Comparison of ENCODE assay signal across 10 mouse cellular contexts in genomic region chr7:142488053-142488452, GRCm38 (mm10). TPM values are rescaled to one million over a fixed set of nuclear protein-coding genes. Genes with fewer than 3 reads are reported as not detected.
A peak's percentile ranks its signal among the peaks of the same experiment; 100 is the strongest.
DNase-seq lines count a peak whose midpoint lies in the region; ATAC-seq lines count a peak whose summit lies in the region.
"Had no signal": no experiment of that assay in that cellular context is flagged by ENCODE, and none has a peak within 500 bp of the region (broad histone marks: within the 10 kb centered on the region; RNA-seq: fewer than 3 reads in every experiment).

No protein-coding gene starts in this region.

- no peak for ATAC-seq in hindbrain, embryonic 16.5 days
- peak; percentile 37 for ATAC-seq in CD4-positive, CD25-positive, alpha-beta regulatory T cell, adult 4 months
- ATAC-seq in limb, embryonic 13.5 days (ENCODE audit: low FRiP score, low read depth): no peak
- no peak for ATAC-seq in cerebellum, adult (ENCODE audit: insufficient number of reproducible peaks, low FRiP score, low TSS enrichment)

- peaks cover 14% of the 10 kb centered on the region; the same call in 1 of the 2 replicates for H3K27me3 ChIP-seq in hindbrain, embryonic 10.5 days (ENCODE audit: insufficient read depth, poor library complexity, severe bottlenecking)
- no peaks in the 10 kb centered on the region for H3K27me3 ChIP-seq in hindbrain, embryonic 16.5 days (replicated peaks; ENCODE audit: control insufficient read depth, insufficient read depth, low read length)
- no peaks in the 10 kb centered on the region for H3K27me3 ChIP-seq in embryonic facial prominence, embryonic 10.5 days (replicated peaks; ENCODE audit: low read depth, poor library complexity, severe bottlenecking)
- no peaks in the 10 kb centered on the region for H3K27me3 ChIP-seq in limb, embryonic 13.5 days
- H3K27me3 ChIP-seq: liver, embryonic 15.5 days had no signal

- 74% methylated on average over 3 of the region's 3 CpGs for WGBS in hindbrain, embryonic 10.5 days
- 89% methylated on average over 3 of the region's 3 CpGs for WGBS in hindbrain, embryonic 16.5 days
- 77% methylated on average over 3 of the region's 3 CpGs for whole genome bisulfite sequencing in embryonic facial prominence, embryonic 10.5 days
- WGBS in limb, embryonic 13.5 days: 80% methylated on average over 3 of the region's 3 CpGs

- peaks cover 39% of the 10 kb centered on the region for H3K4me1 ChIP-seq in hindbrain, embryonic 10.5 days (replicated peaks)
- H3K4me1 ChIP-seq in hindbrain, embryonic 16.5 days (ENCODE audit: control insufficient read depth, insufficient read depth, low read depth, low read length): peaks cover 8% of the 10 kb centered on the region
- peaks cover 58% of the 10 kb centered on the region for H3K4me1 ChIP-seq in embryonic facial prominence, embryonic 10.5 days
- H3K4me1 ChIP-seq in limb, embryonic 13.5 days: peaks cover 62% of the 10 kb centered on the region
- H3K4me1 ChIP-seq: liver, embryonic 15.5 days had no signal

- peaks cover 12% of the 10 kb centered on the region; the same call in 1 of the 2 replicates for H3K36me3 ChIP-seq in hindbrain, embryonic 10.5 days
- no peaks in the 10 kb centered on the region for H3K36me3 ChIP-seq in hindbrain, embryonic 16.5 days (ENCODE audit: control insufficient read depth, insufficient read depth, low read length)
- H3K36me3 ChIP-seq in embryonic facial prominence, embryonic 10.5 days (replicated peaks): peaks cover 40% of the 10 kb centered on the region
- peaks cover 46% of the 10 kb centered on the region for H3K36me3 ChIP-seq in limb, embryonic 13.5 days
- H3K36me3 ChIP-seq: liver, embryonic 15.5 days had no signal

- no peak overlapping the region for H3K4me3 ChIP-seq in hindbrain, embryonic 10.5 days
- H3K4me3 ChIP-seq in hindbrain, embryonic 16.5 days (ENCODE audit: low read length): no peak overlapping the region
- H3K4me3 ChIP-seq in embryonic facial prominence, embryonic 10.5 days: no peak overlapping the region
- H3K4me3 ChIP-seq in limb, embryonic 13.5 days: no peak overlapping the region
- H3K4me3 ChIP-seq: liver, embryonic 15.5 days had no signal

- no peak overlapping the region for H3K9ac ChIP-seq in hindbrain, embryonic 16.5 days (ENCODE audit: low read depth, low read length)
- H3K9ac ChIP-seq in limb, embryonic 13.5 days: no peak overlapping the region
- H3K9ac ChIP-seq: liver, embryonic 15.5 days had no signal

- no peak overlapping the region for H3K4me2 ChIP-seq in hindbrain, embryonic 16.5 days (ENCODE audit: low read length)
- no peak overlapping the region; the same call in 1 of the 2 replicates for H3K4me2 ChIP-seq in limb, embryonic 13.5 days (replicated peaks)
- H3K4me2 ChIP-seq: liver, embryonic 15.5 days had no signal

- no peaks in the 10 kb centered on the region for H3K9me3 ChIP-seq in hindbrain, embryonic 10.5 days
- H3K9me3 ChIP-seq in hindbrain, embryonic 16.5 days (ENCODE audit: control insufficient read depth, low read length): no peaks in the 10 kb centered on the region
- no peaks in the 10 kb centered on the region for H3K9me3 ChIP-seq in embryonic facial prominence, embryonic 10.5 days
- no peaks in the 10 kb centered on the region for H3K9me3 ChIP-seq in limb, embryonic 13.5 days
- H3K9me3 ChIP-seq: liver, embryonic 15.5 days had no signal

- peak overlapping the region; percentile 84 for H3K27ac ChIP-seq in hindbrain, embryonic 10.5 days
- no peak overlapping the region for H3K27ac ChIP-seq in hindbrain, embryonic 16.5 days (ENCODE audit: low read depth, low read length)
- peak overlapping the region; percentile 98 for H3K27ac ChIP-seq in embryonic facial prominence, embryonic 10.5 days (replicated peaks)
- peak overlapping the region; percentile 99 for H3K27ac ChIP-seq in limb, embryonic 13.5 days
- H3K27ac ChIP-seq: liver, embryonic 15.5 days had no signal

- no peak for DNase-seq in hindbrain, embryonic 10.5 days (ENCODE audit: low spot score)
- DNase-seq in embryonic facial prominence, embryonic 10.5 days (ENCODE audit: low spot score): no peak
- no peak for DNase-seq in MN1 (ENCODE audit: low spot score)

RNA-seq across cellular contexts. Expression of gene Tnnt3, which starts 10.6 kb away (rescaled TPM):
- polyA plus RNA-seq in hindbrain, embryonic 10.5 days (2016; fragmentation: Nextera tagmentation; extraction: Ambion mirVana): 1.1 and 3.0 TPM in 2 replicates
- 3.1 and 25.7 TPM in 2 replicates for polyA plus RNA-seq in hindbrain, embryonic 16.5 days (2015; fragmentation: Nextera tagmentation; extraction: Ambion mirVana)
- polyA plus RNA-seq in CD4-positive, CD25-positive, alpha-beta regulatory T cell, adult 4 months (2017; shearing (Covaris generic)): 1 to 10 TPM; 2.5 to 5.7 TPM
- polyA plus RNA-seq in embryonic facial prominence, embryonic 10.5 days (2016; fragmentation: Nextera tagmentation; extraction: Ambion mirVana): 1.4 and 1.6 TPM in 2 replicates
- polyA plus RNA-seq in limb, embryonic 13.5 days (2015; fragmentation: Nextera tagmentation; extraction: Ambion mirVana): 60.9 and 62.3 TPM in 2 replicates
- polyA plus RNA-seq: small intestine, adult 2 months had no signal

RNA-seq across cellular contexts. Expression of gene Lsp1, which starts 27.4 kb away (rescaled TPM):
- polyA plus RNA-seq in hindbrain, embryonic 10.5 days (2016; fragmentation: Nextera tagmentation; extraction: Ambion mirVana): 17.9 and 19.4 TPM in 2 replicates
- 5.5 and 6.0 TPM in 2 replicates for polyA plus RNA-seq in hindbrain, embryonic 16.5 days (2015; fragmentation: Nextera tagmentation; extraction: Ambion mirVana)
- polyA plus RNA-seq in CD4-positive, CD25-positive, alpha-beta regulatory T cell, adult 4 months (2017; shearing (Covaris generic)): 1,000 to 10,000 TPM; 1,098 to 1,582 TPM
- 20.9 and 21.4 TPM in 2 replicates for polyA plus RNA-seq in embryonic facial prominence, embryonic 10.5 days (2016; fragmentation: Nextera tagmentation; extraction: Ambion mirVana)
- polyA plus RNA-seq in limb, embryonic 13.5 days (2015; fragmentation: Nextera tagmentation; extraction: Ambion mirVana): 46.3 and 49.8 TPM in 2 replicates

RNA-seq across cellular contexts. Expression of gene Mrpl23, which starts 44.4 kb away (rescaled TPM):
- 17.7 and 19.7 TPM in 2 replicates for polyA plus RNA-seq in hindbrain, embryonic 10.5 days (2016; fragmentation: Nextera tagmentation; extraction: Ambion mirVana)
- polyA plus RNA-seq in hindbrain, embryonic 16.5 days (2015; fragmentation: Nextera tagmentation; extraction: Ambion mirVana): 22.3 and 26.2 TPM in 2 replicates
- 1 to 10 TPM; 2.6 to 3.0 TPM for polyA plus RNA-seq in CD4-positive, CD25-positive, alpha-beta regulatory T cell, adult 4 months (2017; shearing (Covaris generic))
- 18.1 and 22.4 TPM in 2 replicates for polyA plus RNA-seq in embryonic facial prominence, embryonic 10.5 days (2016; fragmentation: Nextera tagmentation; extraction: Ambion mirVana)
- polyA plus RNA-seq in limb, embryonic 13.5 days (2015; fragmentation: Nextera tagmentation; extraction: Ambion mirVana): 27.3 and 35.1 TPM in 2 replicates

RNA-seq across cellular contexts. Expression of gene Tnni2, which starts 46.4 kb away (rescaled TPM):
- 1.2 and 1.3 TPM in 2 replicates for polyA plus RNA-seq in hindbrain, embryonic 10.5 days (2016; fragmentation: Nextera tagmentation; extraction: Ambion mirVana)
- polyA plus RNA-seq in hindbrain, embryonic 16.5 days (2015; fragmentation: Nextera tagmentation; extraction: Ambion mirVana): 2.0 and 22.5 TPM in 2 replicates
- not detected for polyA plus RNA-seq in CD4-positive, CD25-positive, alpha-beta regulatory T cell, adult 4 months (2017; shearing (Covaris generic))
- 1.7 and 2.5 TPM in 2 replicates for polyA plus RNA-seq in embryonic facial prominence, embryonic 10.5 days (2016; fragmentation: Nextera tagmentation; extraction: Ambion mirVana)
- 45.2 and 47.5 TPM in 2 replicates for polyA plus RNA-seq in limb, embryonic 13.5 days (2015; fragmentation: Nextera tagmentation; extraction: Ambion mirVana)

RNA-seq across cellular contexts. Expression of gene Syt8, which starts 53.4 kb away (rescaled TPM):
- not detected in 2 replicates for polyA plus RNA-seq in hindbrain, embryonic 10.5 days (2016; fragmentation: Nextera tagmentation; extraction: Ambion mirVana)
- polyA plus RNA-seq in hindbrain, embryonic 16.5 days (2015; fragmentation: Nextera tagmentation; extraction: Ambion mirVana): not detected in 2 replicates
- polyA plus RNA-seq in CD4-positive, CD25-positive, alpha-beta regulatory T cell, adult 4 months (2017; shearing (Covaris generic)): not detected
- not detected in 2 replicates for polyA plus RNA-seq in embryonic facial prominence, embryonic 10.5 days (2016; fragmentation: Nextera tagmentation; extraction: Ambion mirVana)
- 1.2 and 1.4 TPM in 2 replicates for polyA plus RNA-seq in limb, embryonic 13.5 days (2015; fragmentation: Nextera tagmentation; extraction: Ambion mirVana)
- polyA plus RNA-seq: heart, postnatal 0 days had no signal

Comparison
In these comparisons a context has a peak if more than half of its experiments do, and no peak if none do; other contexts are left out.
1. RNA of gene Lsp1, which starts 27.4 kb away (polyA plus RNA-seq): 1,098 to 1,582 TPM in CD4-positive, CD25-positive, alpha-beta regulatory T cell, adult 4 months; 46.3 to 49.8 TPM in limb, embryonic 13.5 days, 20.9 to 21.4 TPM in embryonic facial prominence, embryonic 10.5 days, 17.9 to 19.4 TPM in hindbrain, embryonic 10.5 days and 5.5 to 6.0 TPM in hindbrain, embryonic 16.5 days; every median in the first group is over 10 times any median in the second.